Mouse (Mus musculus): ENCODE results near the gene Tmem247. TPM values are rescaled to one million over a fixed set of nuclear protein-coding genes. Genes with fewer than 3 reads are reported as not detected.

Tmem247 gene
- polyA plus RNA-seq, 1 experiment from 2014 or later: not detected

DNA sequence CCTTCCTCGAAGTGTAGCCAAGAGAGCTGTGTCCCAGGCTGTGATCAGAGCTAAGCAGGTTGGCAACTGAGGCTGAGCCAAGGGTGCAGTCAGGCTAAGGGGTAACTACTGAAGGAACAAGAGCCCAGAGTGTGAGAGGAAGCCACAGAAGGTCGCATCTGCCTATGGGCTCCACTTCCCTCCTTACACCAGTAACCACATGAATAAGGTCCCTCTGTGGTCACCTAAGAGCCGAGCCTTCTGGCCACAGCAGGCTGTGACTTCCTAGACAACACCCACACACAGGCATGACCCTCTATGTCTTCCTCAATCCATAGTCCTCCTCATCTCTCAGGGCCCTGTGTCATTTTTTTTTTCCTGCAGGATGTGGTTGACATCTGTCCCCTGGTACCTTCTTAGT, 12.9 kb upstream of the Tmem247 start:
- Histone ChIP-seq H3K4me2 (ENCODE audit: low read length) (no peak overlapping the region), H3K27ac (no peak overlapping the region), H3K4me1 (replicated peaks; ENCODE audit: insufficient read depth, low read length) (no peaks in the 10 kb centered on the region), H3K9ac (ENCODE audit: low read depth, low read length) (no peak overlapping the region), H3K9me3 (replicated peaks; ENCODE audit: low read length) (no peaks in the 10 kb centered on the region), H3K4me3 (replicated peaks; ENCODE audit: low read depth, low read length) (no peak overlapping the region), H3K27me3 (ENCODE audit: insufficient read depth, low read length) (no peaks in the 10 kb centered on the region), H3K36me3 (ENCODE audit: insufficient read depth, low read length) (no peaks in the 10 kb centered on the region)
- DNase-seq (ENCODE audit: low spot score) (no peak), ATAC-seq (replicated peaks; ENCODE audit: low FRiP score, low read depth) (no peak)
- TF ChIP-seq CTCF (IDR thresholded peaks at IDR 0.05; ENCODE audit: low read depth): no peak
- WGBS: 73% methylated on average over 3 of the region's 3 CpGs

DNA sequence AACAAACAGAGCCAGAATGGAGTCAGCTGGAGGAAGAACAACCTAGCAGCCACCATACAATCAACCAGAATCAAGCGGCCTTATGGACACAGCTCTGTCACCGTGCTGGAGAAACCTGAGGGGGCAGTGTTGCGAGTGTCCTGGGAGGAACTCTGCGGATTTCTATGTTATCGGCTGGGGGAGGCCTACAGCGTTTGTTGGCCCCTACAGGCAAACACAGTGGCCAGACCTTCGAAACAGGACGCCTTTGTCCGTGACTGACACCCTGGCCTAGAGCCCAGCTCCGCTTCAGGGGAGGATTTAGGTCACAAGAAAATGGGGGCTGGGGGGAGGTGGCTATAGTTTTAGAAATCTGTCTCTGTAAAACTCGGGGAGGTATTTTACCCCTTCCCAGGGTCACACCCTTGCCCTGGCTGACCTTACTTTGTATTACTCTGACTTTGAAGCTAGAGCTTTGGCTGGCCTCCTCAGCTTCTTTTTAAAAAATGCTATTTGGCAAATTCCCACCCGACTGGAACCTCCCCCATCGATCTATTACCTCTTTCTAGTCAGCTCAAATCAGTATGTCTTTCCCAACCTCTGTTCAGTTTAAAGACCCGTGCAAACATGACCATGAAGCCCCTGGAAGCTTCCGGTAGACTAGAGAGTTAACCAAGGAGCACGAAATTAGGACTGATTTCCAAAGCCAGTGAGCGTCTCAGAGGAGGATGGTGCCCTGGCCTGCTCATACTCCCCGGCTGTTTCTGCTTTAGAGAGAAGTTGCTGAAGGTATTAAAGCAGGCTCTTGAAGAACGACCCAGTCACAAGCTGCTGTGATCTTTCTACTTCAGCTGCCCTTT, 11.6 kb upstream of the Tmem247 start:
- DNase-seq (ENCODE audit: low spot score) (peak; percentile 89), ATAC-seq (replicated peaks; ENCODE audit: low FRiP score, low read depth) (peak; percentile 65)
- H3K27ac ChIP-seq: peak overlapping the region; percentile 44; the same call in 1 of the 2 replicates
- no peak overlapping the region for H3K4me3 ChIP-seq (replicated peaks; ENCODE audit: low read depth, low read length)
- no peaks in the 10 kb centered on the region for H3K9me3 ChIP-seq (replicated peaks; ENCODE audit: low read length)
- H3K27me3 ChIP-seq (ENCODE audit: insufficient read depth, low read length): no peaks in the 10 kb centered on the region
- 15% methylated on average over 19 of the region's 19 CpGs for WGBS
- TF ChIP-seq CTCF (IDR thresholded peaks at IDR 0.05; ENCODE audit: low read depth): peak; percentile 66
- 0 out of 2 replicates have a peak overlapping the region, but pooled peaks have one; percentile 3 for H3K4me2 ChIP-seq (ENCODE audit: low read length)
- no peaks in the 10 kb centered on the region for H3K36me3 ChIP-seq (ENCODE audit: insufficient read depth, low read length)
- no peak overlapping the region for H3K9ac ChIP-seq (ENCODE audit: low read depth, low read length)
- H3K4me1 ChIP-seq (replicated peaks; ENCODE audit: insufficient read depth, low read length): no peaks in the 10 kb centered on the region

DNA sequence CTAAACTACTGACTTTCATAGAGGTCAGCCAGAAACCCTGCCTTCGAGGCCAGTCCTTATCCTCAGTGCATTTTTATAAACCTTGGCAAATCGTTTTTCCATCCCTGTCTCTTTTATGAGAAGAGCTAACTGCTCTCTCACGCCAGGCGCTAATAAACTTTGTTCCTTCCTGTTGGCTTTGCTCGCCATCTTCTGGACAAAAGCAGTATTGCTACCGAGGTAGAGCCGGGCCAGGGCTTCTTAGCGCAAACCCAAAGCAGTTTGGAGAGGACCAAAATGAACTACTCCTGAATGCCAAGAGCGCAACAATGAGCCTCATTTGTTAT, 11.0 kb upstream of the Tmem247 start:
- WGBS: 2% methylated on average over 9 of the region's 9 CpGs
- Histone ChIP-seq H3K36me3 (ENCODE audit: insufficient read depth, low read length) (no peaks in the 10 kb centered on the region), H3K27me3 (ENCODE audit: insufficient read depth, low read length) (no peaks in the 10 kb centered on the region), H3K9me3 (replicated peaks; ENCODE audit: low read length) (no peaks in the 10 kb centered on the region), H3K4me3 (replicated peaks; ENCODE audit: low read depth, low read length) (no peak overlapping the region), H3K9ac (ENCODE audit: low read depth, low read length) (no peak overlapping the region), H3K4me2 (ENCODE audit: low read length) (no peak overlapping the region), H3K27ac (peak overlapping the region; percentile 44; the same call in 1 of the 2 replicates), H3K4me1 (replicated peaks; ENCODE audit: insufficient read depth, low read length) (no peaks in the 10 kb centered on the region)
- peak; percentile 93 for DNase-seq (ENCODE audit: low spot score)
- ATAC-seq (replicated peaks; ENCODE audit: low FRiP score, low read depth): no peak
- TF ChIP-seq CTCF (IDR thresholded peaks at IDR 0.05; ENCODE audit: low read depth): peak; percentile 98

DNA sequence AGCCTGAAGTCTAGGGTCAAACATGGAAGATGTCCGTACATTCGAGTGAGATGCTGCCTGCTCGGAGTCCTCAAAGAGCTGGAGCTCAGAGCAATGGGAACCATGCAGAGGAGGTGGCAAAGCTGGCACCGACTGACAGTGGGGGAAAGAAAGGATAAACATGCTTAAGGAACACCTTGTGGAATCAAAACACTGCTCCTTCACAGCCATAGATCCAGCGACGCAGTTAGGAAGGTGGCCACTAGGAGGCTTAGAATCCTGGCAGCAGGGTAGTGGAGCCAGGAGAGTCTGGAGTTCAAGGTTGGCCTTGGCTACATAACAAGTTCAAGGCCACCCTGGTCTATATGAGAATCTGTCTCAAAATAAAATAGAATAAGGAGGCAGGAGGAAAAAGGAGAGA, 10.5 kb upstream of the Tmem247 start:
- Histone ChIP-seq H3K9me3 (replicated peaks; ENCODE audit: low read length) (no peaks in the 10 kb centered on the region), H3K4me1 (replicated peaks; ENCODE audit: insufficient read depth, low read length) (no peaks in the 10 kb centered on the region), H3K36me3 (ENCODE audit: insufficient read depth, low read length) (no peaks in the 10 kb centered on the region), H3K27ac (no peak overlapping the region), H3K4me3 (replicated peaks; ENCODE audit: low read depth, low read length) (no peak overlapping the region), H3K27me3 (ENCODE audit: insufficient read depth, low read length) (no peaks in the 10 kb centered on the region), H3K4me2 (ENCODE audit: low read length) (no peak overlapping the region), H3K9ac (ENCODE audit: low read depth, low read length) (no peak overlapping the region)
- DNase-seq (ENCODE audit: low spot score) (no peak), ATAC-seq (replicated peaks; ENCODE audit: low FRiP score, low read depth) (no peak)
- TF ChIP-seq CTCF (IDR thresholded peaks at IDR 0.05; ENCODE audit: low read depth): no peak; the same call in 1 of the 2 replicates
- WGBS: 26% methylated on average over 6 of the region's 6 CpGs

- no peaks in the 10 kb centered on the region for H3K27me3 ChIP-seq (ENCODE audit: insufficient read depth, low read length)
- H3K4me1 ChIP-seq (replicated peaks; ENCODE audit: insufficient read depth, low read length): no peaks in the 10 kb centered on the region
- no peak overlapping the region for H3K27ac ChIP-seq
- no peaks in the 10 kb centered on the region for H3K36me3 ChIP-seq (ENCODE audit: insufficient read depth, low read length)
- no peaks in the 10 kb centered on the region for H3K9me3 ChIP-seq (replicated peaks; ENCODE audit: low read length)
- ATAC-seq (replicated peaks; ENCODE audit: low FRiP score, low read depth): no peak
- no peak overlapping the region for H3K4me2 ChIP-seq (ENCODE audit: low read length)
- no peak overlapping the region for H3K4me3 ChIP-seq (replicated peaks; ENCODE audit: low read depth, low read length)
- TF ChIP-seq CTCF (IDR thresholded peaks at IDR 0.05; ENCODE audit: low read depth): no peak
- 90% methylated on average over 3 of the region's 3 CpGs for WGBS
- no peak overlapping the region for H3K9ac ChIP-seq (ENCODE audit: low read depth, low read length)
- DNase-seq (ENCODE audit: low spot score): no peak
These were observed 10.1 kb upstream of the Tmem247 start for GRCm38 (mm10) chr17:86907092-86907491.

GRCm38 (mm10) chr17:86908316-86908715, 8.8 kb upstream of the Tmem247 start:
- H3K27me3 ChIP-seq (ENCODE audit: insufficient read depth, low read length): no peaks in the 10 kb centered on the region
- H3K4me1 ChIP-seq (replicated peaks; ENCODE audit: insufficient read depth, low read length): no peaks in the 10 kb centered on the region
- no peak for TF ChIP-seq CTCF (IDR thresholded peaks at IDR 0.05; ENCODE audit: low read depth)
- no peaks in the 10 kb centered on the region for H3K36me3 ChIP-seq (ENCODE audit: insufficient read depth, low read length)
- H3K4me3 ChIP-seq (replicated peaks; ENCODE audit: low read depth, low read length): no peak overlapping the region
- no peaks in the 10 kb centered on the region for H3K9me3 ChIP-seq (replicated peaks; ENCODE audit: low read length)
- no peak overlapping the region for H3K9ac ChIP-seq (ENCODE audit: low read depth, low read length)
- no peak for ATAC-seq (replicated peaks; ENCODE audit: low FRiP score, low read depth)
- WGBS: 47% methylated on average over 8 of the region's 8 CpGs
- no peak overlapping the region for H3K27ac ChIP-seq
- no peak overlapping the region for H3K4me2 ChIP-seq (ENCODE audit: low read length)
- no peak for DNase-seq (ENCODE audit: low spot score)
